Mouse (Mus musculus): ENCODE measurements around the gene Creb5. TPM values are rescaled to one million over a fixed set of nuclear protein-coding genes. Genes with fewer than 3 reads are reported as not detected.

Creb5 gene
- polyA plus RNA-seq, 1 experiment from 2014 or later = 7.7 TPM

GRCm38 (mm10) chr6:53583234-53583875, 296.3 kb downstream of the Creb5 start:
- peak overlapping the region; percentile 34; the same call in 1 of the 2 replicates for H3K27ac ChIP-seq (ENCODE audit: low read depth, low read length)
- ATAC-seq (ENCODE audit: low read depth) = peak; percentile 60
- no peaks in the 10 kb centered on the region for H3K9me3 ChIP-seq (ENCODE audit: control insufficient read depth, low read length)
- H3K27me3 ChIP-seq (ENCODE audit: control insufficient read depth, insufficient read depth, low read length) = no peaks in the 10 kb centered on the region; the same call in 1 of the 2 replicates
- H3K9ac ChIP-seq (replicated peaks; ENCODE audit: low read depth, low read length) = no peak overlapping the region; the same call in 1 of the 2 replicates
- 16% methylated on average over 19 of the region's 19 CpGs for WGBS
- peak overlapping the region; percentile 31; the same call in 1 of the 2 replicates for H3K4me2 ChIP-seq (ENCODE audit: low read depth, low read length)
- H3K4me3 ChIP-seq (ENCODE audit: low read depth, low read length) = no peak overlapping the region
- H3K4me1 ChIP-seq (ENCODE audit: control insufficient read depth, insufficient read depth, low read length) = peaks cover 22% of the 10 kb centered on the region
- H3K36me3 ChIP-seq (ENCODE audit: control insufficient read depth, insufficient read depth, low read length) = no peaks in the 10 kb centered on the region

- ATAC-seq (ENCODE audit: low read depth) = no peak
- Histone ChIP-seq H3K9me3 (ENCODE audit: control insufficient read depth, low read length) (no peaks in the 10 kb centered on the region), H3K27me3 (ENCODE audit: control insufficient read depth, insufficient read depth, low read length) (no peaks in the 10 kb centered on the region; the same call in 1 of the 2 replicates), H3K4me2 (ENCODE audit: low read depth, low read length) (no peak overlapping the region), H3K4me3 (ENCODE audit: low read depth, low read length) (no peak overlapping the region), H3K9ac (replicated peaks; ENCODE audit: low read depth, low read length) (no peak overlapping the region), H3K36me3 (ENCODE audit: control insufficient read depth, insufficient read depth, low read length) (no peaks in the 10 kb centered on the region), H3K27ac (ENCODE audit: low read depth, low read length) (no peak overlapping the region), H3K4me1 (ENCODE audit: control insufficient read depth, insufficient read depth, low read length) (peaks cover 22% of the 10 kb centered on the region)
- 58% methylated on average over 10 of the region's 10 CpGs for WGBS
Observed at GRCm38 (mm10) chr6:53584718-53585405, 297.8 kb downstream of the Creb5 start.

- Histone ChIP-seq H3K4me3 (ENCODE audit: low read depth, low read length) (no peak overlapping the region), H3K9me3 (ENCODE audit: control insufficient read depth, low read length) (no peaks in the 10 kb centered on the region), H3K27me3 (ENCODE audit: control insufficient read depth, insufficient read depth, low read length) (no peaks in the 10 kb centered on the region; the same call in 1 of the 2 replicates), H3K4me2 (ENCODE audit: low read depth, low read length) (no peak overlapping the region), H3K36me3 (ENCODE audit: control insufficient read depth, insufficient read depth, low read length) (no peaks in the 10 kb centered on the region), H3K27ac (ENCODE audit: low read depth, low read length) (no peak overlapping the region), H3K4me1 (ENCODE audit: control insufficient read depth, insufficient read depth, low read length) (peaks cover 10% of the 10 kb centered on the region; the same call in 1 of the 2 replicates), H3K9ac (replicated peaks; ENCODE audit: low read depth, low read length) (no peak overlapping the region)
- 83% methylated on average over 6 of the region's 6 CpGs for WGBS
- no peak for ATAC-seq (ENCODE audit: low read depth)
Observed at GRCm38 (mm10) chr6:53589746-53590145, 302.7 kb downstream of the Creb5 start.

- Histone ChIP-seq H3K27me3 (ENCODE audit: control insufficient read depth, insufficient read depth, low read length) (no peaks in the 10 kb centered on the region), H3K4me2 (ENCODE audit: low read depth, low read length) (no peak overlapping the region), H3K4me3 (ENCODE audit: low read depth, low read length) (no peak overlapping the region), H3K27ac (ENCODE audit: low read depth, low read length) (no peak overlapping the region), H3K9me3 (ENCODE audit: control insufficient read depth, low read length) (no peaks in the 10 kb centered on the region), H3K4me1 (ENCODE audit: control insufficient read depth, insufficient read depth, low read length) (peaks cover 9% of the 10 kb centered on the region; the same call in 1 of the 2 replicates), H3K36me3 (ENCODE audit: control insufficient read depth, insufficient read depth, low read length) (no peaks in the 10 kb centered on the region), H3K9ac (replicated peaks; ENCODE audit: low read depth, low read length) (no peak overlapping the region)
- 84% methylated on average over 5 of the region's 5 CpGs for WGBS
- ATAC-seq (ENCODE audit: low read depth) = no peak
Observed at GRCm38 (mm10) chr6:53592230-53592629, 305.2 kb downstream of the Creb5 start.

- no peak overlapping the region for H3K4me3 ChIP-seq (ENCODE audit: low read depth, low read length)
- 0 out of 2 replicates have a peak overlapping the region, but pooled peaks have one; percentile 25 for H3K27ac ChIP-seq (ENCODE audit: low read depth, low read length)
- H3K9ac ChIP-seq (replicated peaks; ENCODE audit: low read depth, low read length) = no peak overlapping the region
- WGBS = 9% methylated on average over 4 of the region's 4 CpGs
- no peaks in the 10 kb centered on the region for H3K27me3 ChIP-seq (ENCODE audit: control insufficient read depth, insufficient read depth, low read length)
- no peaks in the 10 kb centered on the region for H3K36me3 ChIP-seq (ENCODE audit: control insufficient read depth, insufficient read depth, low read length)
- no peak overlapping the region for H3K4me2 ChIP-seq (ENCODE audit: low read depth, low read length)
- H3K9me3 ChIP-seq (ENCODE audit: control insufficient read depth, low read length) = no peaks in the 10 kb centered on the region
- H3K4me1 ChIP-seq (ENCODE audit: control insufficient read depth, insufficient read depth, low read length) = peaks cover 9% of the 10 kb centered on the region; the same call in 1 of the 2 replicates
- ATAC-seq (ENCODE audit: low read depth) = peak; percentile 85
Observed at GRCm38 (mm10) chr6:53593603-53594002, 306.5 kb downstream of the Creb5 start.

- no peak overlapping the region for H3K27ac ChIP-seq (ENCODE audit: low read depth, low read length)
- H3K4me1 ChIP-seq (ENCODE audit: control insufficient read depth, insufficient read depth, low read length) = peaks cover 9% of the 10 kb centered on the region; the same call in 1 of the 2 replicates
- no peaks in the 10 kb centered on the region for H3K27me3 ChIP-seq (ENCODE audit: control insufficient read depth, insufficient read depth, low read length)
- no peak for ATAC-seq (ENCODE audit: low read depth)
- WGBS = 19% methylated on average over 4 of the region's 4 CpGs
- no peak overlapping the region for H3K4me3 ChIP-seq (ENCODE audit: low read depth, low read length)
- no peak overlapping the region for H3K4me2 ChIP-seq (ENCODE audit: low read depth, low read length)
- no peaks in the 10 kb centered on the region for H3K9me3 ChIP-seq (ENCODE audit: control insufficient read depth, low read length)
- H3K9ac ChIP-seq (replicated peaks; ENCODE audit: low read depth, low read length) = no peak overlapping the region
- no peaks in the 10 kb centered on the region for H3K36me3 ChIP-seq (ENCODE audit: control insufficient read depth, insufficient read depth, low read length)
Observed at GRCm38 (mm10) chr6:53594316-53594715, 307.2 kb downstream of the Creb5 start.

- peaks cover 9% of the 10 kb centered on the region; the same call in 1 of the 2 replicates for H3K4me1 ChIP-seq (ENCODE audit: control insufficient read depth, insufficient read depth, low read length)
- 91% methylated on average over 2 of the region's 2 CpGs for WGBS
- no peaks in the 10 kb centered on the region for H3K9me3 ChIP-seq (ENCODE audit: control insufficient read depth, low read length)
- no peaks in the 10 kb centered on the region for H3K36me3 ChIP-seq (ENCODE audit: control insufficient read depth, insufficient read depth, low read length)
- H3K27ac ChIP-seq (ENCODE audit: low read depth, low read length) = no peak overlapping the region
- ATAC-seq (ENCODE audit: low read depth) = no peak
- H3K4me3 ChIP-seq (ENCODE audit: low read depth, low read length) = no peak overlapping the region
- no peaks in the 10 kb centered on the region for H3K27me3 ChIP-seq (ENCODE audit: control insufficient read depth, insufficient read depth, low read length)
- no peak overlapping the region for H3K4me2 ChIP-seq (ENCODE audit: low read depth, low read length)
- H3K9ac ChIP-seq (replicated peaks; ENCODE audit: low read depth, low read length) = no peak overlapping the region
Observed at GRCm38 (mm10) chr6:53596402-53596801, 309.3 kb downstream of the Creb5 start.

- Histone ChIP-seq H3K36me3 (ENCODE audit: control insufficient read depth, insufficient read depth, low read length) (no peaks in the 10 kb centered on the region), H3K27me3 (ENCODE audit: control insufficient read depth, insufficient read depth, low read length) (no peaks in the 10 kb centered on the region), H3K9me3 (ENCODE audit: control insufficient read depth, low read length) (no peaks in the 10 kb centered on the region), H3K4me3 (ENCODE audit: low read depth, low read length) (no peak overlapping the region), H3K27ac (ENCODE audit: low read depth, low read length) (no peak overlapping the region), H3K9ac (replicated peaks; ENCODE audit: low read depth, low read length) (no peak overlapping the region), H3K4me2 (ENCODE audit: low read depth, low read length) (no peak overlapping the region), H3K4me1 (ENCODE audit: control insufficient read depth, insufficient read depth, low read length) (no peaks in the 10 kb centered on the region)
- ATAC-seq (ENCODE audit: low read depth) = no peak
- 91% methylated on average over 3 of the region's 3 CpGs for WGBS
Observed at GRCm38 (mm10) chr6:53603041-53603440, 316.0 kb downstream of the Creb5 start.

- H3K9me3 ChIP-seq (ENCODE audit: control insufficient read depth, low read length) = no peaks in the 10 kb centered on the region
- ATAC-seq (ENCODE audit: low read depth) = no peak
- 91% methylated on average over 5 of the region's 5 CpGs for WGBS
- no peak overlapping the region for H3K4me2 ChIP-seq (ENCODE audit: low read depth, low read length)
- no peaks in the 10 kb centered on the region for H3K27me3 ChIP-seq (ENCODE audit: control insufficient read depth, insufficient read depth, low read length)
- no peak overlapping the region for H3K9ac ChIP-seq (replicated peaks; ENCODE audit: low read depth, low read length)
- H3K4me1 ChIP-seq (ENCODE audit: control insufficient read depth, insufficient read depth, low read length) = no peaks in the 10 kb centered on the region
- no peak overlapping the region for H3K27ac ChIP-seq (ENCODE audit: low read depth, low read length)
- no peaks in the 10 kb centered on the region for H3K36me3 ChIP-seq (ENCODE audit: control insufficient read depth, insufficient read depth, low read length)
- H3K4me3 ChIP-seq (ENCODE audit: low read depth, low read length) = no peak overlapping the region
Observed at GRCm38 (mm10) chr6:53603695-53604094, 316.6 kb downstream of the Creb5 start.

All from neural tube, embryonic 14.5 days (tissue).